Mouse (Mus musculus): ENCODE measurements around the gene Msi2. TPM values are rescaled to one million over a fixed set of nuclear protein-coding genes. Genes with fewer than 3 reads are reported as not detected.

Msi2 gene
- total and polyA plus RNA-seq, 2 experiments, result 6.4 to 10.8 TPM

DNA sequence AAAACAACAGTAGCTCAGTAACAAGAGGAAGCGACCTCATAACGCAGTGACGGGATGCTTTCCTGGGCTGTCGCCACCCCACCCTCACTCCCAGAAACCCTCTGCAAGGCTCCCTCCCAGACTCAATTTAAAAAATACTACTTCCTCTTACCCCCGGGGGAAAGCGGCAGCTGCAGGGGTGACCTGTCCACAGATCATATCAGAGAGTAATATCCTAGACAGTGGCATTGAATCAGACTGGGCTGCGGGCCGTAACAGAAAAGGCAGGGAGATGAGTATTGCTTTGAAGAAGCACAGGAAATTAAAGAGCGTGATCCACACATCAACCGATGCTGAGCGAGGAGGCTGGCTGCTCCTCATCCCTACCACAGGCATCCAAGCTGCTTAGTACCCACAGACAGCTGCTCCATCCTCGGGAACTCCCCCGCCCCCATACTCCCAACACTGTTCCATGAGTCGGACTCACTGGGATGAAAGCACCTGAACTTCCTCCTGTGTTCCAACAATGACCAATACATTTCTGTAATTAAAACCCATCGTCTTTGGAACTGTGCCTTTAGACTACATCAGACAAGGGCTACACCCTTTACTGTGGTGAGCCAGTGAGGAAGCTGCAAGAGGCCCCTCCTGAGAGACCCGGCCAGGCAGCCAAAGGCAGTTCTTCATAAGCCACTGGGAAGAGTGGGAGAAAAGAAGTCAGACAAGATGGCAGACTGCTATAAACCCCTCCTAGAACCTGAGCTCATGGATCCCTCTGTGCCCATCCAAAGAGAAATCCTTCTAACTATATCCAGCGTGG is 118.8 kb downstream of the Msi2 start:
- 77% methylated on average over 17 of the region's 17 CpGs for WGBS
- peaks cover 3% of the 10 kb centered on the region; the same call in 1 of the 2 replicates for H3K4me1 ChIP-seq (ENCODE audit: control insufficient read depth, insufficient read depth, low read length)

DNA sequence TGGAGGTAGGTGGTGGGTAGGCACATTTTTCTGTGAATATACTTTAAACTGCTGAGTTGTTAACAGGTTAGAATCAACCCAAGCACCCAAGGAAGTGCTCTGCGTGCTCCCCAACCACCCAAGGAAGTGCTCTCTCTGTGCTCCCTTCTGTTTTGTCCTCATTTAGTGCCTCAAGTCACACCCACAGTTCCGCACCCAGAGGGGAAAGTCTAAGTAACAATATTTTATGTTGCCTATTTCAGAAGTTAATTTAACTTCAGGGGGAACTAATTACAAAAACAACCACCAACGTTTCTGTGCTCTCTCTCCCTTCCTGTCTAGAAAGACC is 119.5 kb downstream of the Msi2 start:
- Histone ChIP-seq H3K79me2 (ENCODE audit: control insufficient read depth, insufficient read depth, low read length) (no peaks in the 10 kb centered on the region), H3K36me3 (ENCODE audit: control insufficient read depth, insufficient read depth, low read length) (no peaks in the 10 kb centered on the region), H3K27me3 (ENCODE audit: control insufficient read depth, insufficient read depth, low read length) (no peaks in the 10 kb centered on the region), H3K4me1 (ENCODE audit: control insufficient read depth, insufficient read depth, low read length) (peaks cover 3% of the 10 kb centered on the region; the same call in 1 of the 2 replicates), H3K27ac (replicated peaks; ENCODE audit: insufficient read depth, low read depth, low read length) (no peak overlapping the region), H3K9ac (ENCODE audit: low read depth, low read length) (no peak overlapping the region), H3K4me3 (ENCODE audit: insufficient read depth, low read depth, low read length) (no peak overlapping the region)
- WGBS, result 77% methylated on average over 3 of the region's 3 CpGs
- DNase-seq (ENCODE audit: extremely low read depth, low read depth, low spot score), result no peak
- TF ChIP-seq CTCF (IDR thresholded peaks at IDR 0.05; ENCODE audit: low read depth, low read length), result no peak
- no peak for TF ChIP-seq POLR2A (IDR thresholded peaks at IDR 0.05; ENCODE audit: extremely low read depth, insufficient read depth, low read length)

More for the DNA sequence above, 118.8 kb downstream of the Msi2 start:
- no peak overlapping the region for H3K4me3 ChIP-seq (ENCODE audit: insufficient read depth, low read depth, low read length)
- no peaks in the 10 kb centered on the region for H3K79me2 ChIP-seq (ENCODE audit: control insufficient read depth, insufficient read depth, low read length)
- no peak overlapping the region for H3K27ac ChIP-seq (replicated peaks; ENCODE audit: insufficient read depth, low read depth, low read length)
- TF ChIP-seq POLR2A (IDR thresholded peaks at IDR 0.05; ENCODE audit: extremely low read depth, insufficient read depth, low read length) (no peak), CTCF (IDR thresholded peaks at IDR 0.05; ENCODE audit: low read depth, low read length) (no peak)
- no peak overlapping the region for H3K9ac ChIP-seq (ENCODE audit: low read depth, low read length)
- no peaks in the 10 kb centered on the region for H3K27me3 ChIP-seq (ENCODE audit: control insufficient read depth, insufficient read depth, low read length)
- no peaks in the 10 kb centered on the region for H3K36me3 ChIP-seq (ENCODE audit: control insufficient read depth, insufficient read depth, low read length)
- no peak for DNase-seq (ENCODE audit: extremely low read depth, low read depth, low spot score)

DNA sequence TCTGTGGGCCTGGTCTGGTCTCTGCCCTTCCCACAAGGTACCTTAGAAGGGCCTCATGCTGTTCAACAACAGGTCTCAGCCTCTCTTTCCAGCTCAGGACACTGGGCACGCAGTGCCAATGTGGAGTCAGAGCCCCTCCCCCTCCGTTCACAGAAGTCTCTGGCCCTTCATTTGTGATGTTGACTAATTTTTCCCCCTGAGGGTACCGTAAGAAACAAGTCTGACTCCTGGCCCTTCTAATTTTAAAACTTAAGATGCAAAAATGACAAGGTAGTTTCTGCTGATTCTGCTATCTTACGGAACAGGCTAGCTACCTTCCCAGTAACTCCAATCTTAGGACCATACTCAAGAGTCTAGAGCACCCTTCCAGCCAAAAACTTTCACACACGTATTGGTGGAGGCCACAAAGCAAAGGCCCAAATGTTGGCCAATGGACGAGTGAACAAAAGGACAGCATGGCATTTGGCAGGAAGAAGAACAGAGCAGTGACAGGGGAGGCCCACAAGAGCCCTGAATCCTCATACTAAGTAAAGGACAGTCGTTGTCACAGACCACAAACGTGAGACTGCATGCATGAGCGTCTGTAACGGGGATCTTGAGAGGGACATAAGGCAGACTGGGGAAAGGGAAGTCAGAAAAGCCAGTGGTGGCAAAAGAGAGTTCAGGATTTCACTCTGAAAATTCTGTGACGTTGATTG is 120.0 kb downstream of the Msi2 start:
- no peak overlapping the region for H3K4me3 ChIP-seq (ENCODE audit: insufficient read depth, low read depth, low read length)
- no peaks in the 10 kb centered on the region for H3K27me3 ChIP-seq (ENCODE audit: control insufficient read depth, insufficient read depth, low read length)
- no peak overlapping the region for H3K9ac ChIP-seq (ENCODE audit: low read depth, low read length)
- peaks cover 3% of the 10 kb centered on the region; the same call in 1 of the 2 replicates for H3K4me1 ChIP-seq (ENCODE audit: control insufficient read depth, insufficient read depth, low read length)
- no peak for DNase-seq (ENCODE audit: extremely low read depth, low read depth, low spot score)
- no peak overlapping the region for H3K27ac ChIP-seq (replicated peaks; ENCODE audit: insufficient read depth, low read depth, low read length)
- H3K36me3 ChIP-seq (ENCODE audit: control insufficient read depth, insufficient read depth, low read length), result no peaks in the 10 kb centered on the region
- TF ChIP-seq POLR2A (IDR thresholded peaks at IDR 0.05; ENCODE audit: extremely low read depth, insufficient read depth, low read length) (no peak), CTCF (IDR thresholded peaks at IDR 0.05; ENCODE audit: low read depth, low read length) (no peak)
- H3K79me2 ChIP-seq (ENCODE audit: control insufficient read depth, insufficient read depth, low read length), result no peaks in the 10 kb centered on the region
- 83% methylated on average over 11 of the region's 11 CpGs for WGBS

DNA sequence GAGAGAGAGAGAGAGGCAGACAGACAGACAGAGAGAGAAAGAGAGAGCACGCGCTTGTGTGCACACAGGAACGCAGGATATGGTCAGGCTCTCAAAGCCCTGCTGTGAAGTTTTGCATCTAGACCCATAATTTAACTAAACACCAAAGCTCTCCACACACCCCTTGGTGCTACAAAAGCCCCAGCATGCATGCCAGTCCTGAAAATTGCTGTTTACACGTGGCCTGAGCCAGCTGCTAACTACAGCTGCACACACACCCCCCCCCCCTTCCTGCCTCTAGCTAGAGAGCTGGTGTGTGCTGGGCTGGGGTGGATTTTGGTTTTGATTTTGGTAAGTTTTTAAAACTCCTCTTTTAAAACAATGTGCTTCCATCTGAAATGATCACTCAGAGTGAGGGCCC is 122.7 kb downstream of the Msi2 start:
- no peak overlapping the region for H3K27ac ChIP-seq (replicated peaks; ENCODE audit: insufficient read depth, low read depth, low read length)
- no peaks in the 10 kb centered on the region for H3K27me3 ChIP-seq (ENCODE audit: control insufficient read depth, insufficient read depth, low read length)
- DNase-seq (ENCODE audit: extremely low read depth, low read depth, low spot score), result no peak
- TF ChIP-seq CTCF (IDR thresholded peaks at IDR 0.05; ENCODE audit: low read depth, low read length) (no peak), POLR2A (IDR thresholded peaks at IDR 0.05; ENCODE audit: extremely low read depth, insufficient read depth, low read length) (no peak)
- no peak overlapping the region for H3K9ac ChIP-seq (ENCODE audit: low read depth, low read length)
- 0 out of 2 replicates have a peak, but pooled peaks cover 4% of the 10 kb centered on the region for H3K79me2 ChIP-seq (ENCODE audit: control insufficient read depth, insufficient read depth, low read length)
- H3K36me3 ChIP-seq (ENCODE audit: control insufficient read depth, insufficient read depth, low read length), result no peaks in the 10 kb centered on the region
- WGBS, result 76% methylated on average over 4 of the region's 4 CpGs
- no peak overlapping the region for H3K4me3 ChIP-seq (ENCODE audit: insufficient read depth, low read depth, low read length)
- H3K4me1 ChIP-seq (ENCODE audit: control insufficient read depth, insufficient read depth, low read length), result peaks cover 3% of the 10 kb centered on the region; the same call in 1 of the 2 replicates

DNA sequence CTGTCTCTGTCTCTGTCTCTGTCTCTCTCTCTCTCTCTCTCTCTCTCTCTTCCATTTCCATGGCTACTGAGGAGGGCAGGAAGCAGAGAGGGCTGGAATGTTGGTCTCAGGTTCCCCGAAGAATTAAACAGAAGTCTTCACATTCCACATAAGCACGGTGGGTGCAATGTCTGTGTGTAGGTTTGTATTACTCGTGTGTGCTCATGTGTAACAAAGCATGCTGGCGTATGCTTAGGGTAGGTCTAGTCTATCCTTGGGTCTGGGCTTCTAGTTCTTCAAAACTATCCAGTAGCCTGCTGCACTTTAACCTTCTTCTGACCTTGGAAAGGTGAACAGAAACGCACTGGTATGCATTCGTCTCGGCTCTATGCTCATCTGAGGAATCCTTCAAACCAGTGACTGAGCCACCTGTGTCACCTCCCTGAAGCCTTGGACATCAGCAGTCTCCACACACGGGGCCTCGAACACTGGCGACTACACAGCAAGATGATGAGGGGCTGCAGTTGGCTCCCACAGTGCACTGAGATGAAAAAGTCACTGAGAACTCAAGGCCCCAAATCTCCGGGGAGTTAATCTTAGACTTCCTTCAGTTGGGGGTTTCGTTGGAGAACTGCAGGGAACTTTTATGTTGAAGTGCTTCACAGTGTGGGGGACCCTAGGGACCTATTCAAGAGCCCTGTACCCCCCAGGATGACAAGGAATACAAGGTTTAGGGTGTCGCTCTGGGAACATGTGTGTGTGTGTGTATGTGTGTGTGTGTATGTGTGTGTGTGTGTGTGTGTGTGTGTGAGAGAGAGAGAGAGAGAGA is 123.3 kb downstream of the Msi2 start:
- Histone ChIP-seq H3K4me3 (ENCODE audit: insufficient read depth, low read depth, low read length) (no peak overlapping the region), H3K36me3 (ENCODE audit: control insufficient read depth, insufficient read depth, low read length) (peaks cover under 1% of the 10 kb centered on the region; the same call in 1 of the 2 replicates), H3K9ac (ENCODE audit: low read depth, low read length) (no peak overlapping the region), H3K27ac (replicated peaks; ENCODE audit: insufficient read depth, low read depth, low read length) (no peak overlapping the region), H3K27me3 (ENCODE audit: control insufficient read depth, insufficient read depth, low read length) (no peaks in the 10 kb centered on the region), H3K4me1 (ENCODE audit: control insufficient read depth, insufficient read depth, low read length) (no peaks in the 10 kb centered on the region), H3K79me2 (ENCODE audit: control insufficient read depth, insufficient read depth, low read length) (0 out of 2 replicates have a peak, but pooled peaks cover 4% of the 10 kb centered on the region)
- WGBS, result 88% methylated on average over 13 of the region's 13 CpGs
- DNase-seq (ENCODE audit: extremely low read depth, low read depth, low spot score), result no peak
- TF ChIP-seq CTCF (IDR thresholded peaks at IDR 0.05; ENCODE audit: low read depth, low read length) (no peak), POLR2A (IDR thresholded peaks at IDR 0.05; ENCODE audit: extremely low read depth, insufficient read depth, low read length) (no peak)
